Mouse (Mus musculus) neural tube, embryonic 10.5 days (tissue): Measurements from ENCODE around the gene Kcnd3.

Experiments
- DNase-seq: peaks from one replicate; pipeline ENCODE4 v3.0.0-alpha.2; 2017; ENCODE audit warnings: low spot score; ENCODE audit errors: extremely low spot score

The Kcnd3 gene

DNA sequence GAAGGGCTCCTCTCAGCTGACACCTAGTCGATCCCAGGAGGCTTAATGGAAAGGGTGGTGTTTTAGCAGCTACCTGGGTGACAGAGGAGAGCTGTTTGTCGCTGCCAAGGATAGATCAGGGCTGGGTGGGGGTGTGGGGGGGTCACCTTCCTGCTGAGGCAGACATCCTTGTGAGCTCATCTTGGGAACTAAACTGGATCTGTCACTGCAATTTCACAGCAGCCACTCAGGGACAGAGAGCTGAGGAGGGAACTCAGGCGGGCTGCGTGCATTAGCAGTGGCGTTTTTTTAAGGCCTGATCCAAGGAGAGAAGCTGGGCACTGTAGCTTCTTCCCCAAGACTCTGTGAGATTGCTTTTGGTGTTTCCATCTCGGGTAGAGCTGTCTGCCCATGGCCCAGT is 129.0 kb downstream of the Kcnd3 start:
- DNase-seq, result no peak

DNA sequence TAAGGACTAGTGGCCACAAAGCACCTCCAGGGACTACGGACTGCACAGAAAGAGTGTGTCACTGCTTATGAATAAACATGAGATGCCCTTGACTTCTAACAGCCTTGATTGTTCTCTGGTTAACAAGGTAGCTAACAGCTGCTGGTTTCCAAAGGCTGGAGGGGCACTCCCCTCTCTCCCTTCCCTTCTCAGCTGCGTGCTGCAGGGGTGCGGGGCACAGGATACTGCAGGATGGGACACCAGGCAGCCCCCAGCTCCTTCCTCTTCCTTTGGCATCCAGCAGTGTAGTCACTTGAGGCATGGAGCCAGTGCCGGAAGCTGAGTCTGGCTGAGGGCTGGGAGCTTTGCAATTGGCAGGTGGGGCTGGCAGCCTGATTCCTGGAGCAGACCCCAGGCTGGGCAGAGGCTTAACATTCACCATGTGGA is 133.6 kb downstream of the Kcnd3 start:
- DNase-seq, result no peak

DNA sequence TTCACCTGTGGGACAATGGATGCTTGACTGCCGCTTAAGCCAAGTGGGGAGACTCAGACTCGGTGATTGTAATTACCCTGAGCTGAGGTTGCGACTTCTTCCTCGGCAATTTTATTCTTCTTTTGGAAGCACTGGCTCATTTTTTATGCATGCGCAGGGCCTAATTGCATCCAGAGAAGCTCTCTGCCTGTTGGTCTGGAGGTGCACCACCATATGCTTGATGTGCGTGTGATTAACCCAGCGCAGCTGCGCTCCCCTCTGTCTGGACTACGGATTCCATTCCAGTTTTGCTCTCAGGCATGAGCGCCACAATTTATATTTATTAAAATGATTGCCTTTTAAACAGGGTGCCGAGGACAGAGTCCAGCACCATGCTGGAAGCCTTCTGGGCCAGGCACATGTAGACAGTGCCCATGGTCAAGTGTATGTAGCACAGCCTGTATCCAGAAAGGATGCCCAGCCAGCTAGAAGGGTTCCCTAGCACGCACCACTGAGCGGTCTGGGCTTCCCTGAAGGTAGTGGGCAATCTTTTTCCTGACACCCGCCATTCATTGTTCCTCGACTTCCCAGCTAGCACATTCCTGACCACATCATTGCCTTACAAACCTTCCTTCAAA is 138.0 kb downstream of the Kcnd3 start:
- no peak for DNase-seq

- DNase-seq, result no peak
Measured at GRCm38 (mm10) chr3:105591766-105592165, 139.6 kb downstream of the Kcnd3 start.

GRCm38 (mm10) chr3:105592246-105592645 is 140.1 kb downstream of the Kcnd3 start:
- DNase-seq, result no peak

DNA sequence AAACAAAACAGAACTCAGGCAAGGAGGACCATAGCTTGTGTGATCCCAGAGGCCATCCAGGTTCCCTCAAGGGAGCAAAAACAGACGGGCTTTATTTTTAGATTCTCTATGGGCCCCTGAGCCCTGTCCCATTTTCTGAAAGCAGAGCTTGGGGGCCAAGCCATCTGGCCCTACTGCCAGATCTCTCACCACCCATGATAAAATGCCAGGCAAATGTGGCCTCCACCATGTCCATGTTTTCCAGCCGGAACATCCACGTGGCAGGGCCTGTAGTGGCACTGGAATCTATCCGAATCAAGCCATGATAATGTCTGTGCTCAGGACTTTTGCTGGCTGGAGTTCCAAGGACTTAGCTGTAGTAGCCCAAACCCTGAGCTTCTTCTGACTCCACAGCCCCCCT is 148.4 kb downstream of the Kcnd3 start:
- no peak for DNase-seq

- DNase-seq, result no peak
Measured at GRCm38 (mm10) chr3:105602966-105603365, 150.8 kb downstream of the Kcnd3 start.

- no peak for DNase-seq
Measured at GRCm38 (mm10) chr3:105605726-105606125, 153.6 kb downstream of the Kcnd3 start.

DNA sequence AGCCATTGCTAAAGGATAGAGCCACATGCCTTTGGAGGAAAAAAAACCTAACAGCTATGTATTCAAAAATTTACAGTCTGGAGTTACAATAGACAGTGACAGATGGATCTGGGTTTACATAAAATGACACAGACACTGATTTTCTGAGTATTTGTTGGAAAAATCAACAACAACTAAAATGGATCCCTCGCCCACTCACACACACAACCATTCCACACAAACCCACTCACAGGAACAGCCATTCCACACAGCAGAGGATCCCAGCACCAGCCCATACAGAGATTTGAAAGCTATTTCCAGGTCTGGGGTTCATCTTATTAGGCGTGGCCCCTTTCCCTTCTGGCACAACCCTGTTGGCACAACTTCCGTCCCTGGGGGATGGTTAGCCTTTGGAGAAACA is 156.7 kb downstream of the Kcnd3 start:
- no peak for DNase-seq

DNA sequence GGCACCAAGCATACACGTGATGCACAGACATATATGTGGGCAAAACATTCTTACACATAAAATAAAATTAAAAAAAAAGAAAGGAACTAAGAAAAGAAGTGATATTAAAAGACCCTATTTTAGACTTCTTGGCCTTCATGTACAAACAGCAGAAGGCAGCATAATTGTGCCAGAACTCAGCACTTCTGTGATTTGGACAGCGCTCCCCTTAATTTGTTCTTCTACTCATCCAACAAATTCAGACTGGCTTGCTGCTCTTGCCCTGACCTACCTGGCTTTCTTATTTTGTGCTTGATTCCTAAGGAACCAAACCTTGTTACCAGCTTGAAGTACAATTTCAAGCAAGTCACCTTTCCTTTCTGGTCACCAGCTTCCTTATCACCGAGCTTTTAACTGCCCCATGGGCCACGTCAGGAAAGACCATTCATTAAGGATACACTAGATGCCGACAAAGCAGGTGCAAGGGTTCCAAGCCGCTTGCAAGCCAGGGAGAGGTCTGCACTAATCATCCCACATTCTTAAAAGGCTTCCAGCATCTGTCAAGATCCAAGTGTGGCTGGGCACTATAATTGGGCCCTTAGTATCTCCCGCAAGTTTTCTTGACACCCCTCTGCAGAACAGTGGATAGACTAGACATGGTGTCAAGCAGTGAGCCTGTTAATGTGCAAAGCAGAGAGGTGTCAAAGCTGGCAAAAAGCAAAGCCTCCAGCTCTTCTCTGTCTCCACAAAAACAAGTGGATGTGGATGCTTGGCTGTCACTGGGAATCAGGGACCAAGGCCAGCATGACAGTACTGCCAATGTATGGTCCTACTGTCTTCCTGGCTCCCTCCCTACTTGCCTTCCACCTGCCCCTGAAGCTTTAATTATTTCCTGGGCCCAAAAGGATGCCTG is 159.6 kb downstream of the Kcnd3 start:
- no peak for DNase-seq

DNA sequence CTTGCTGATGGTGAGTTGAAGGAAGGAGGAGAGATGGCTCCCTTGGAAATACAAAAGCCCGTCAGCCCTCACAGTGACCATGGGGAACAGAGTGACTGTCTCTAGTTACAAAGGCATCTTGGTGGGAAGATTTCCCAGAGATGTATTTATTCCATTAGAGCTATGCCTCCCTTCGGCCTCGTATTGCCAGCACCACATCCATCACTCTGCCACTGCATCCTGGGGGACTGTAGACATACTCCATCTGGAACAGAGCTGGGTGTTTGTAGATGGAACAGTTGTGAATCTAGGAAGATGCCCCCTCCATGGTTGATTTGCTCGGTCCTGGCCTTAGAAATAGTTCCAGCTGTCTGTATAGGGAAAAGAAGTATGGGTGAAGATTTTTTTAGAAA is 160.3 kb downstream of the Kcnd3 start:
- DNase-seq, result no peak

GRCm38 (mm10) chr3:105616861-105617743 is 165.0 kb downstream of the Kcnd3 start:
- no peak for DNase-seq

- no peak for DNase-seq
Measured at GRCm38 (mm10) chr3:105621154-105621553, 169.0 kb downstream of the Kcnd3 start.

DNA sequence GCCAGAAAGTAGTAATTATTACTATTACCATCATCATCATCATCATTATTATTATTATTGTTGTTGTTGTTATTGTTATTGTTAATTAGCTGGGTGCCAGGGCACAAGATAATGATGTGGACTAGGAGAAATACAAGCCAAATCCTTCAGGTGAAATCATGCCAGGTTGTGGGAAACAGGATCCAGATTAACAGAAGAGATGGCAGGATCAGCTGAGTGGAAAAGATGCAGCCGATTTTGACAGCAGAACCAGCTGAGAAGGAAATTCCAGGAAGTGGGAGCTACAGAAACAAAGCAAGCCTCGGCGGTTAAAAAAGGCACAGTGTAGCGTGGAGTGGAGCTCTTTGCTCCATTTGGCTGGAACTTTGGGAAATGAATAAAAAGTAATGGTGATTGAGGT is 171.0 kb downstream of the Kcnd3 start:
- DNase-seq, result no peak

DNA sequence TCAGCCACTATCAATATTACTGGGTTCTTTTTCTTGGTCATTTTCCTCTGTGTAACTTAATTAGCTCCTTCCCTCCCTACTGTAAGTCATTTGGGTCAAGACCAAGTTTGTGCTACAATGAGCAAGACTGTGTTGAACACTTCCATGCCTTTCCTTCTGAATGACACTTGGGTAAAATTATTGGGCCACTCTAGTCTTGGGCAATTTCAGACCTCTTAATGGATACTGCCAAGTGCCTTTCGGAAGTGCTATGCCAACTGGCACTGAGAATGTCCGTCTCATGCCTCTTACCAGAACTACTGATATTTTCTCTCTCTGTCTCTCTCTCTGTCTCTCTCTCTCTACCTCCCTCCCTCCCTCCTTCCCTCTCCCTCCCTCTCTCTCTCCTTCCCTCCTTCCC is 173.8 kb downstream of the Kcnd3 start:
- no peak for DNase-seq

DNA sequence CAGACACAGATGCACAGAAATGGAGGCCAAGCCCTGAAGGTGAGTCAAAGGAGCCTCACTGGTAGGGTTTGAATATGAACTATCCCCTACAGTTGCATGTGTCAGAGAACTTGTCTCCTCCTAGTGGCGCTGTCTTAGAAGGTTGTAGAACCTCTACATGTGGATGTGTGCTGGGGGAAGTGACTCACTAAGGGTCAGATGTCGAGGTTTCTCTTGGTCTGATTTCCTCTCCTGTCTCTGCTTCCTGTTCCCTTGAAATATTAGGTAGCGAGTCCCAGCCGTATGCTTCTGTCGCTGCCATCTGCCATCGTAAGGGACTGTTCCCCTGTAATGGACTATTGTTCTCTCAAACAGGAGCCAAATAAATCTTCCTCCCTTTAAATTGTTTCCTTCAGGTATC is 175.1 kb downstream of the Kcnd3 start:
- DNase-seq, result no peak

DNA sequence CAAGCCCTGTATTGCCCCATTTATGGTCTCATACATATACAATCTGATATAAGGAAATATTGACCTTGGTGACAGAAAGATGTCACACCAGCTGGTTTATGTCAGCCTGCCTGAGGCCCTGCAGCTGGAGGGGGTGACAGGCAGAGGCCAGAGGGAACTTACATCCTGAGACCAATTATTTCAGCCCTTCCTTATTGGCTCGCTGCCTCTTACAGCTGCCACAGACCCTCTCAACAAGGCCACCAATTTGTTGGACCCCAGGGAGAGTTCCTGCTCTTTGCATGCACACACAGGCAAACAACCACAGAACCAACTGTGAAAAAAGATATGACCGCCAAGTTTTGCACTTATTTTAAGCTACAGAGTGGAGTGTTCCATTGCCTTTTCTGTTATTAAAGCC is 180.2 kb downstream of the Kcnd3 start:
- no peak for DNase-seq

GRCm38 (mm10) chr3:105633021-105633420 is 180.9 kb downstream of the Kcnd3 start:
- no peak for DNase-seq

- no peak for DNase-seq
Measured at GRCm38 (mm10) chr3:105642186-105642585, 190.1 kb downstream of the Kcnd3 start.

- DNase-seq, result no peak
Measured at GRCm38 (mm10) chr3:105643566-105643965, 191.4 kb downstream of the Kcnd3 start.

DNA sequence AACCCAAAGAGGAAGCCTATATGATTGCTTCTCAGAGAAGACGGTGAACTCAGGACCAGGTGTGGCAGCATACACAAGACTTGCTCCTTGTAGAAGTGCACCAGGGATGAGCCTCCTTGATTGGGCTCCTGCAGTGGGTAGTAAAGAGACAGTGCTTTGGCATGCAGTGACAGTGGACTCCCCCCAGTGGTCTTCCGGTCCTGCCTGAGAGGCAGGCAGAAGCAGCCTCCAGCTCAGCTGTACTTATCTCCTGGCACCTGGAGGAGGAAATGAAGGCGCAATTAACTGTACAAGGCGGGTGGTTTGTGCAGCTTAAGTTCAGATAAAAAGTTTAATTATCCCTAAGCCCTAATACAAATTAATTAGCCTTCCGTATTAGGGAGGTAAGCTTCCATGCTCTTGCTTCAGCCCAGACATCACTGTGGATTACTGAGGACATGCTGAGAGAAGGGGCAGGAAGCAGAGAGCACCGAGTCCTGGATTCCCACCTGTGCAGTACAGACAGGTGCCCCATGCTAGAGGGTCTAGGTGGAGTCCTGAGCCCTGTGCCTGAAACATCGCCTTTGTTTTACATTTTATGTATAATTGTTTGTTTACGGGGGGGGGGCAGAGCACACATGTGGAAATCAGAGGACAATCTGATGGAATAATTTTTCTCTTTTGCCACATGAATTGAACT is 196.9 kb downstream of the Kcnd3 start:
- DNase-seq, result no peak
